Mouse (Mus musculus) CH12.LX (cell line): ENCODE data around the gene Rcan2. TPM values are rescaled to one million over a fixed set of nuclear protein-coding genes. Genes with fewer than 3 reads are reported as not detected.
"Not testable (repeated sequence)": the region's sequence is repeated elsewhere in the genome, so short reads cannot be mapped to it uniquely, and the experiment has no call there.

Source experiments
- DNase-seq: peaks from one replicate; pipeline ENCODE4 v3.0.0-alpha.2; 2013; ENCODE audit errors: extremely low read depth
- H3K27ac ChIP-seq: 2 replicates; pipeline ENCODE4 v1.5.1; 2012; ENCODE audit warnings: low read depth, mild to moderate bottlenecking, control low read depth, moderate library complexity; ENCODE audit not compliant: insufficient read depth
- H3K27me3 ChIP-seq: replicated peaks from 2 replicates; pipeline ENCODE3; 2012; ENCODE audit warnings: inconsistent platforms
- H3K36me3 ChIP-seq, 2 experiments: replicated peaks in 1 of 2; 2 replicates each; pipeline versions ENCODE3 to v1.6.1; 2012; ENCODE audit warnings: inconsistent platforms in 1 of 2, low read length in 1 of 2, mild to moderate bottlenecking in 1 of 2, mixed read lengths in 1 of 2, moderate library complexity in 1 of 2; ENCODE audit not compliant: control insufficient read depth in 1 of 2, insufficient read depth in 1 of 2
- H3K4me1 ChIP-seq, 2 experiments: 2 replicates each; pipeline ENCODE4 v1.6.1; 2012; ENCODE audit warnings: inconsistent platforms in 1 of 2, moderate library complexity in 1 of 2; ENCODE audit not compliant: insufficient read depth in 2 of 2, control insufficient read depth in 1 of 2
- H3K4me2 ChIP-seq: 2 replicates; pipeline ENCODE4 v1.6.1; 2012; ENCODE audit warnings: low read depth, mild to moderate bottlenecking, control low read depth; ENCODE audit not compliant: poor library complexity, insufficient read depth, severe bottlenecking
- H3K4me3 ChIP-seq, 3 experiments: fragments of 150-350 bp in 1 of 3; sonication (generic) in 1 of 3; replicated peaks in 1 of 3; 2 replicates each; pipeline versions ENCODE3 to v1.5.1; 2011 to 2012; ENCODE audit warnings: low read depth in 2 of 3, low read length in 2 of 3, mild to moderate bottlenecking in 2 of 3, moderate library complexity in 2 of 3, control low read depth in 1 of 3, improper control_type of control experiment in 1 of 3, inconsistent platforms in 1 of 3, mixed read lengths in 1 of 3; ENCODE audit not compliant: poor library complexity in 1 of 3
- H3K79me2 ChIP-seq: replicated peaks from 2 replicates; pipeline ENCODE4 v1.6.1; 2012; ENCODE audit warnings: mild to moderate bottlenecking, moderate library complexity; ENCODE audit not compliant: control insufficient read depth, poor library complexity, insufficient read depth, severe bottlenecking; ENCODE audit errors: extremely low read depth
- H3K9ac ChIP-seq: 2 replicates; pipeline ENCODE4 v1.6.1; 2012; ENCODE audit warnings: low read depth, mild to moderate bottlenecking, control low read depth, moderate library complexity; ENCODE audit not compliant: insufficient read depth
- H3K9me3 ChIP-seq: replicated peaks from 2 replicates; pipeline ENCODE3; 2012; ENCODE audit warnings: low read length, inconsistent platforms, mixed read lengths
- BHLHE40 ChIP-seq: IDR thresholded peaks from 2 replicates; pipeline ENCODE4 v1.6.1; 2011; ENCODE audit warnings: mild to moderate bottlenecking, low read depth, low read length, improper control_type of control experiment
- CHD1 ChIP-seq: IDR thresholded peaks from 2 replicates; pipeline ENCODE4 v1.6.1; 2012; ENCODE audit warnings: low read depth, low read length, improper control_type of control experiment, inconsistent platforms
- CHD2 ChIP-seq: IDR thresholded peaks from 2 replicates; pipeline ENCODE4 v1.6.1; 2011; ENCODE audit warnings: low read length, improper control_type of control experiment
- CTCF ChIP-seq, 2 experiments: IDR thresholded peaks in 1 of 2; conservative IDR thresholded peaks in 1 of 2; 2 replicates each; pipeline ENCODE4 v1.5.1; 2011 to 2012; ENCODE audit warnings: low read depth in 2 of 2, low read length in 2 of 2, improper control_type of control experiment in 1 of 2, inconsistent platforms in 1 of 2, mild to moderate bottlenecking in 1 of 2, moderate library complexity in 1 of 2
- E2F4 ChIP-seq: IDR thresholded peaks from 2 replicates; pipeline ENCODE4 v1.6.1; 2011; ENCODE audit warnings: low read depth, low read length, improper control_type of control experiment; ENCODE audit not compliant: insufficient replicate concordance
- ELF1 ChIP-seq: IDR thresholded peaks from 2 replicates; pipeline ENCODE4 v1.6.1; 2014; ENCODE audit warnings: low read depth, mild to moderate bottlenecking, inconsistent platforms, low read length, improper control_type of control experiment
- GABPA ChIP-seq: IDR thresholded peaks from 2 replicates; pipeline ENCODE4 v1.6.1; 2012; ENCODE audit warnings: low read depth, low read length, improper control_type of control experiment, inconsistent platforms; ENCODE audit not compliant: insufficient replicate concordance
- HCFC1 ChIP-seq: IDR thresholded peaks from 2 replicates; pipeline ENCODE4 v1.6.1; 2012; ENCODE audit warnings: low read depth, mild to moderate bottlenecking, inconsistent platforms, low read length, improper control_type of control experiment
- JUN ChIP-seq: IDR thresholded peaks from 2 replicates; pipeline ENCODE4 v1.6.1; 2011; ENCODE audit warnings: low read depth, mild to moderate bottlenecking, low read length, improper control_type of control experiment, moderate library complexity; ENCODE audit not compliant: insufficient read depth
- KAT2A ChIP-seq: IDR thresholded peaks from 2 replicates; pipeline ENCODE4 v1.6.1; 2012; ENCODE audit warnings: low read length, improper control_type of control experiment, inconsistent platforms; ENCODE audit not compliant: insufficient replicate concordance
- MAX ChIP-seq: IDR thresholded peaks from 2 replicates; pipeline ENCODE4 v1.6.1; 2011; ENCODE audit warnings: low read length, improper control_type of control experiment
- MAZ ChIP-seq: IDR thresholded peaks from 2 replicates; pipeline ENCODE4 v1.6.1; 2012; ENCODE audit warnings: low read depth, mild to moderate bottlenecking, inconsistent platforms, low read length, improper control_type of control experiment, moderate library complexity
- NELFE ChIP-seq: IDR thresholded peaks from 2 replicates; pipeline ENCODE4 v1.6.1; 2011; ENCODE audit warnings: low read depth, low read length, improper control_type of control experiment
- RAD21 ChIP-seq: IDR thresholded peaks from 2 replicates; pipeline ENCODE4 v1.6.1; 2011; ENCODE audit warnings: low read depth, mild to moderate bottlenecking, low read length, improper control_type of control experiment, moderate library complexity
- RCOR1 ChIP-seq: conservative IDR thresholded peaks from 2 replicates; pipeline ENCODE4 v1.6.1; 2012; ENCODE audit warnings: low read depth, mild to moderate bottlenecking, inconsistent platforms, low read length, improper control_type of control experiment
- TBP ChIP-seq: conservative IDR thresholded peaks from 2 replicates; pipeline ENCODE4 v1.6.1; 2011; ENCODE audit warnings: low read depth, low read length, improper control_type of control experiment
- TCF12 ChIP-seq: IDR thresholded peaks from 2 replicates; pipeline ENCODE4 v1.6.1; 2014; ENCODE audit warnings: low read depth, mild to moderate bottlenecking, inconsistent platforms, low read length, improper control_type of control experiment
- USF1 ChIP-seq: IDR thresholded peaks from 2 replicates; pipeline ENCODE4 v1.6.1; 2014; ENCODE audit warnings: low read depth, mild to moderate bottlenecking, inconsistent platforms, low read length, improper control_type of control experiment
- USF2 ChIP-seq: conservative IDR thresholded peaks from 2 replicates; pipeline ENCODE4 v1.6.1; 2011; ENCODE audit warnings: low read depth, low read length, improper control_type of control experiment
- ZC3H11A ChIP-seq: IDR thresholded peaks from 2 replicates; pipeline ENCODE4 v1.6.1; 2012; ENCODE audit warnings: low read depth, mild to moderate bottlenecking, inconsistent platforms, low read length, improper control_type of control experiment
- ZMIZ1 ChIP-seq: IDR thresholded peaks from 2 replicates; pipeline ENCODE4 v1.6.1; 2012; ENCODE audit warnings: low read depth, mild to moderate bottlenecking, inconsistent platforms, low read length, improper control_type of control experiment
- ZNF384 ChIP-seq: IDR thresholded peaks from 2 replicates; pipeline ENCODE4 v1.6.1; 2012; ENCODE audit warnings: low read depth, low read length, improper control_type of control experiment, inconsistent platforms
- dilution Hi-C: fragments of 300-500 bp; cut with MboI; formaldehyde crosslinking; loops from 2 replicates; pipeline ENCODE4 v1.14.3; 2020; ENCODE audit warnings: low sequenced_read_pairs; ENCODE audit not compliant: extremely low pct_unique_long_range_greater_than_20kb, extremely low pct_ligation_motif_present
- in situ Hi-C: fragments of 300-500 bp; cut with MboI; formaldehyde crosslinking; loops from 3 replicates; pipeline ENCODE4 v1.14.3; 2019; ENCODE audit warnings: low sequenced_read_pairs, low pct_ligation_motif_present, low pct_unique_long_range_greater_than_20kb, mixed read lengths
- polyA plus RNA-seq: library from polyadenylated mRNA; unstranded; fragments of >175 nt; gene quantifications from 2 replicates; pipeline ENCODE4 v1.2.1, GENCODE M21; 2012; ENCODE audit warnings: low read depth; ENCODE audit not compliant: insufficient read length
- total RNA-seq, 2 experiments: library from RNA; depleted of rRNA; stranded (reverse); fragments of 300-350 nt in 1 of 2; fragments of >200 nt in 1 of 2; gene quantifications; 2 replicates each; pipeline ENCODE4 v1.2.3; 2012 to 2014

The Rcan2 gene
- total and polyA plus RNA-seq, 3 experiments = 0.32 to 1.5 TPM; not detected in 1

GRCm38 (mm10) chr17:43822630-43823029, 21.5 kb downstream of the Rcan2 start:
- Histone ChIP-seq H3K9ac (no peak overlapping the region), H3K79me2 (no peaks in the 10 kb centered on the region), H3K4me3 (no peak overlapping the region), H3K4me1 (no peaks in the 10 kb centered on the region), H3K36me3 (no peaks in the 10 kb centered on the region), H3K4me2 (no peak overlapping the region), H3K27me3 (no peaks in the 10 kb centered on the region), H3K27ac (no peak overlapping the region), H3K9me3 (peaks cover 11% of the 10 kb centered on the region)
- dilution Hi-C loops = no loop called here
- DNase-seq = no peak
- in situ Hi-C loops = no loop called here
- TF ChIP-seq E2F4 (no peak), JUN (no peak), NELFE (no peak), ZMIZ1 (no peak), TCF12 (no peak), ZC3H11A (no peak), CHD1 (no peak), ZNF384 (no peak), USF2 (no peak), MAZ (no peak), HCFC1 (no peak), RCOR1 (no peak), USF1 (no peak), MAX (no peak), GABPA (no peak), CHD2 (no peak), TBP (no peak), KAT2A (no peak), ELF1 (no peak), RAD21 (no peak)

- Histone ChIP-seq H3K27ac (no peak overlapping the region), H3K4me1 (no peaks in the 10 kb centered on the region), H3K36me3 (no peaks in the 10 kb centered on the region), H3K9ac (no peak overlapping the region), H3K27me3 (no peaks in the 10 kb centered on the region), H3K4me3 (no peak overlapping the region), H3K9me3 (peaks cover 11% of the 10 kb centered on the region), H3K79me2 (no peaks in the 10 kb centered on the region), H3K4me2 (no peak overlapping the region)
- in situ Hi-C loops = no loop called here
- dilution Hi-C loops = no loop called here
- DNase-seq = no peak
- no peak for TF ChIP-seq CTCF (conservative IDR thresholded peaks at IDR 0.05 in 1 of 2, IDR thresholded peaks at IDR 0.05 in 1 of 2; ENCODE audit: low read depth in 2 of 2, low read length in 2 of 2)
- no peak for TF ChIP-seq KAT2A
- no peak for TF ChIP-seq TBP
- no peak for TF ChIP-seq BHLHE40
Measured at GRCm38 (mm10) chr17:43824781-43825410, 23.7 kb downstream of the Rcan2 start.

GRCm38 (mm10) chr17:43825411-43825785, 24.2 kb downstream of the Rcan2 start:
- H3K36me3 ChIP-seq, dilution Hi-C loops, H3K9ac ChIP-seq, H3K27ac ChIP-seq, DNase-seq, H3K4me2 ChIP-seq, H3K79me2 ChIP-seq, H3K27me3 ChIP-seq, H3K4me1 ChIP-seq, H3K4me3 ChIP-seq, in situ Hi-C loops: not testable (repeated sequence)
- peaks cover 13% of the 10 kb centered on the region for H3K9me3 ChIP-seq
